Mouse (Mus musculus) limb, embryonic 14.5 days (tissue): ENCODE data around the gene Bhlhe23. TPM values are rescaled to one million over a fixed set of nuclear protein-coding genes. Genes with fewer than 3 reads are reported as not detected.

Source experiments
- ATAC-seq: fragments of 200-750 bp; cut with Nextera tagmentation; 2 replicates; pipeline ENCODE4 v1.8.0; 2017; ENCODE audit warnings: low read depth, moderate number of reproducible peaks, moderate TSS enrichment; ENCODE audit not compliant: low FRiP score
- DNase-seq: peaks from one replicate; pipeline ENCODE4 v3.0.0-alpha.2; 2015; ENCODE audit warnings: low spot score
- H3K27ac ChIP-seq: fragments of 300-500 bp; sonication (generic); replicated peaks from 2 replicates; pipeline ENCODE4 v1.5.1; 2014; ENCODE audit warnings: low read depth, mild to moderate bottlenecking, low read length, moderate library complexity, mixed read lengths
- H3K27me3 ChIP-seq: fragments of 300-500 bp; sonication (generic); 2 replicates; pipeline ENCODE4 v1.6.1; 2014; ENCODE audit warnings: low read length, mixed read lengths; ENCODE audit not compliant: control insufficient read depth, insufficient read depth
- H3K36me3 ChIP-seq: fragments of 300-500 bp; sonication (generic); 2 replicates; pipeline ENCODE4 v1.6.1; 2014; ENCODE audit warnings: mild to moderate bottlenecking, low read length, moderate library complexity, mixed read lengths; ENCODE audit not compliant: control insufficient read depth, insufficient read depth
- H3K4me1 ChIP-seq: fragments of 300-500 bp; sonication (generic); 2 replicates; pipeline ENCODE4 v1.6.1; 2014; ENCODE audit warnings: antibody characterized with exemption, low read length, mixed read lengths; ENCODE audit not compliant: control insufficient read depth, insufficient read depth
- H3K4me2 ChIP-seq: fragments of 300-500 bp; sonication (generic); replicated peaks from 2 replicates; pipeline ENCODE4 v1.6.1; 2014; ENCODE audit warnings: low read depth, mild to moderate bottlenecking, low read length, moderate library complexity; ENCODE audit not compliant: severe bottlenecking
- H3K4me3 ChIP-seq: fragments of 300-500 bp; sonication (generic); replicated peaks from 2 replicates; pipeline ENCODE4 v1.5.1; 2014; ENCODE audit warnings: low read length
- H3K9ac ChIP-seq: fragments of 300-500 bp; sonication (generic); 2 replicates; pipeline ENCODE4 v1.6.1; 2014; ENCODE audit warnings: mild to moderate bottlenecking, low read depth, low read length, moderate library complexity; ENCODE audit not compliant: severe bottlenecking
- H3K9me3 ChIP-seq: fragments of 300-500 bp; sonication (generic); 2 replicates; pipeline ENCODE4 v1.6.1; 2016; ENCODE audit warnings: low read length; ENCODE audit not compliant: control insufficient read depth
- POLR2A ChIP-seq: fragments of 200-500 bp; IDR thresholded peaks from 2 replicates; pipeline ENCODE4 v1.8.0; 2012; ENCODE audit warnings: inconsistent platforms, mild to moderate bottlenecking, moderate library complexity, borderline replicate concordance; ENCODE audit not compliant: insufficient read depth, insufficient read length; ENCODE audit errors: extremely low read depth
- WGBS: fragments of 180-500 bp; shearing (Covaris S2); extraction: QIAGEN DNeasy Blood & Tissue Kit; methylation state at CpG from one replicate; pipeline ENCODE4 v1.1.7; 2014; 5-methylcytosine and 5-hydroxymethylcytosine counted together
- polyA plus RNA-seq, 2 experiments: library from polyadenylated mRNA; depleted of rRNA in 1 of 2; stranded (reverse) in 1 of 2; unstranded in 1 of 2; fragments of >200 nt; fragmentation: Nextera tagmentation in 1 of 2; extraction: Ambion mirVana in 1 of 2; gene quantifications; 2 replicates each; pipeline versions ENCODE4 v1.2.1 to v1.2.3; 2012 to 2014

Gene Bhlhe23
- polyA plus RNA-seq, 2 experiments: not detected

- Histone ChIP-seq H3K36me3 (no peaks in the 10 kb centered on the region), H3K27me3 (no peaks in the 10 kb centered on the region), H3K27ac (no peak overlapping the region), H3K9me3 (no peaks in the 10 kb centered on the region), H3K9ac (no peak overlapping the region), H3K4me3 (no peak overlapping the region), H3K4me1 (no peaks in the 10 kb centered on the region), H3K4me2 (no peak overlapping the region)
- ATAC-seq (no peak), DNase-seq (no peak)
- WGBS: 34% methylated on average over 2 of the region's 2 CpGs
- no peak for TF ChIP-seq POLR2A
These were observed 19.9 kb downstream of the Bhlhe23 start for GRCm38 (mm10) chr2:180756786-180757185.

- Histone ChIP-seq H3K27me3 (no peaks in the 10 kb centered on the region), H3K4me1 (no peaks in the 10 kb centered on the region), H3K36me3 (no peaks in the 10 kb centered on the region), H3K9ac (no peak overlapping the region), H3K4me3 (no peak overlapping the region), H3K4me2 (no peak overlapping the region), H3K9me3 (no peaks in the 10 kb centered on the region), H3K27ac (no peak overlapping the region)
- TF ChIP-seq POLR2A: no peak
- DNase-seq (peak; percentile 72), ATAC-seq (no peak)
- 4% methylated on average over 8 of the region's 8 CpGs for WGBS
These were observed 20.8 kb downstream of the Bhlhe23 start for GRCm38 (mm10) chr2:180755896-180756295.

GRCm38 (mm10) chr2:180754976-180755688, 21.6 kb downstream of the Bhlhe23 start:
- ATAC-seq (no peak), DNase-seq (no peak)
- no peak for TF ChIP-seq POLR2A
- WGBS: 41% methylated on average over 5 of the region's 5 CpGs
- H3K4me3 ChIP-seq: no peak overlapping the region
- H3K36me3 ChIP-seq: no peaks in the 10 kb centered on the region
- H3K4me2 ChIP-seq: no peak overlapping the region
- H3K27ac ChIP-seq: no peak overlapping the region
- no peaks in the 10 kb centered on the region for H3K4me1 ChIP-seq
- H3K27me3 ChIP-seq: no peaks in the 10 kb centered on the region
- H3K9me3 ChIP-seq: no peaks in the 10 kb centered on the region
- H3K9ac ChIP-seq: no peak overlapping the region

GRCm38 (mm10) chr2:180748904-180749303, 27.8 kb downstream of the Bhlhe23 start:
- Histone ChIP-seq H3K4me3 (no peak overlapping the region), H3K36me3 (no peaks in the 10 kb centered on the region), H3K27me3 (no peaks in the 10 kb centered on the region), H3K9ac (no peak overlapping the region), H3K9me3 (no peaks in the 10 kb centered on the region), H3K4me2 (no peak overlapping the region), H3K27ac (no peak overlapping the region), H3K4me1 (no peaks in the 10 kb centered on the region)
- no peak for DNase-seq
- no peak for TF ChIP-seq POLR2A
- ATAC-seq: no peak
- WGBS: 46% methylated on average over 5 of the region's 5 CpGs

- H3K4me1 ChIP-seq: no peaks in the 10 kb centered on the region
- no peaks in the 10 kb centered on the region for H3K27me3 ChIP-seq
- ATAC-seq: no peak
- H3K9me3 ChIP-seq: no peaks in the 10 kb centered on the region
- no peaks in the 10 kb centered on the region for H3K36me3 ChIP-seq
- no peak overlapping the region for H3K27ac ChIP-seq
- no peak for TF ChIP-seq POLR2A
- 34% methylated on average over 5 of the region's 5 CpGs for whole genome bisulfite sequencing
- no peak overlapping the region for H3K9ac ChIP-seq
- no peak overlapping the region for H3K4me2 ChIP-seq
- no peak overlapping the region for H3K4me3 ChIP-seq
- no peak for DNase-seq
These were observed 30.0 kb downstream of the Bhlhe23 start for GRCm38 (mm10) chr2:180746569-180747192.
